Mouse (Mus musculus): ENCODE results near the gene Hibadh.

- TF ChIP-seq POLR2A (IDR thresholded peaks at IDR 0.05; ENCODE audit: low read depth, low read length) (no peak), CTCF (conservative IDR thresholded peaks at IDR 0.05; ENCODE audit: insufficient read depth, insufficient read length, low read depth, low read length) (no peak)
These were observed 77.2 kb downstream of the Hibadh start for GRCm38 (mm10) chr6:52562994-52563393.
